Mouse (Mus musculus) brain, embryonic 14.5 days (tissue): ENCODE results near the gene Ing2. TPM values are rescaled to one million over a fixed set of nuclear protein-coding genes. Genes with fewer than 3 reads are reported as not detected.
A peak's percentile ranks its signal among the peaks of the same experiment; 100 is the strongest.

ENCODE experiments used
- DNase-seq: peaks from one replicate; pipeline ENCODE4 v3.0.0-alpha.2; 2011; ENCODE audit warnings: low read depth
- CTCF ChIP-seq: fragments of 200-500 bp; IDR thresholded peaks from 2 replicates; pipeline ENCODE4 v1.5.1; 2012; ENCODE audit warnings: inconsistent platforms, mild to moderate bottlenecking, moderate library complexity, borderline replicate concordance; ENCODE audit not compliant: insufficient read depth, insufficient read length; ENCODE audit errors: extremely low read depth
- POLR2A ChIP-seq: fragments of 200-500 bp; IDR thresholded peaks from 2 replicates; pipeline ENCODE4 v1.6.1; 2012; ENCODE audit warnings: mild to moderate bottlenecking, inconsistent platforms, borderline replicate concordance; ENCODE audit not compliant: poor library complexity, insufficient read depth, insufficient read length, severe bottlenecking; ENCODE audit errors: extremely low read depth
- polyA plus RNA-seq: library from polyadenylated mRNA; depleted of rRNA; stranded (reverse); fragments of >200 nt; gene quantifications from 2 replicates; pipeline ENCODE4 v1.2.3, GENCODE M21; 2012; rRNA removed

Ing2 gene
- 6.8 and 10.8 TPM in 2 replicates for polyA plus RNA-seq

GRCm38 (mm10) chr8:47674777-47675710 lies at the start of gene Ing2:
Ing2 (minus strand) TSS chr8:47675556.
- TF ChIP-seq POLR2A (peak; percentile 34), CTCF (no peak)
- DNase-seq, result peak; percentile 100

DNA sequence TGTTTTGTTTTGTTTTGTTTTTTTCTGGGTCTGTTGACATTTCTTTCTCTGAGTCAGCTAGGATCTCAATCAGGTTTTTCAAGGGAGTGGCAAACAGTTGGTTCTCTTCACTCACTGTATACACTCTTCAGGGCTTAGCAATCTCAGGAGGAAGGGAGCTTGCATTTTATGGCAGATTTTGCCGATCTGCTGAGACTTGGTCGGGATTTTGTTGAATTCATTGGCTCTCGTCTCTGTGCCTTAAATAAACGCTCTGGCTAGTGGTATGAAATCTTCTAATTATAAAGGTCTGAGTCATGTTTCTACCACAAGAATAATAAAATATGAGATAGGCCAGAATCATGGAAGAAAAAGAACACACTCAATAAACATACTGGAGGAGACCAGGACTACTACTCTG lies 46.3 kb upstream of the Ing2 start:
- TF ChIP-seq CTCF, result no peak
- TF ChIP-seq POLR2A, result no peak
- DNase-seq, result no peak

- TF ChIP-seq POLR2A (no peak), CTCF (no peak)
Observed at GRCm38 (mm10) chr8:47718641-47719040, 43.3 kb upstream of the Ing2 start.

GRCm38 (mm10) chr8:47713761-47714745 lies 38.7 kb upstream of the Ing2 start, which contains the start of gene Cdkn2aip:
Cdkn2aip (minus strand) TSS chr8:47713932.
- TF ChIP-seq POLR2A, result peak; percentile 96
- TF ChIP-seq CTCF, result no peak

More at GRCm38 (mm10) chr8:47718641-47719040, 43.3 kb upstream of the Ing2 start:
- DNase-seq, result peak; percentile 27

DNA sequence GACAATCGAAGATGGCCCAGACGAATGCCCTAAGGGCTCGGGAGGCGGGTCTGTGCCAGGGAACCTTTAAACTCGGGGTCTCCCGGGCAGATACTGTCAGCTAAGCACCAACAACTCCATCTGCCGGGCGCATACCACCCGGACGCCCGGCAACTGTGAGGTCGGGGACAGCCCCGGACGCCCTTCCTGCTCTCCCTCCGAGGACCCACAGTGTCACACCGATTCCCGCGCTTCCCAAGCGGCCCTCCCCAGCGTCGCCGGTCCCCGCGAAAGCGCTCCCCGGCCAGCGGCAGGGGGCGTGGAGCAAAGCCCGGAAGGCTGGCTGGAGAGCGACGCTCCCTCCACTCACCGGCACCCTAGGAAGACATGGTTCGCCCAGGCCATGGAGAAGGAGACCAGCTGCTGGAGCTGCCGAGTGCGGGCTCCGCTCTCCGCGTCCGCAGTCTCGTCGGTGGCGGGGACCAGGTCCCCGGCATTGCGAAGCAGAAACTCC lies 37.9 kb upstream of the Ing2 start:
- no peak for DNase-seq
- TF ChIP-seq CTCF (no peak), POLR2A (no peak)

More at GRCm38 (mm10) chr8:47713761-47714745, 38.7 kb upstream of the Ing2 start, which contains the start of gene Cdkn2aip:
- peak; percentile 98 for DNase-seq

GRCm38 (mm10) chr8:47708106-47708505 lies 32.8 kb upstream of the Ing2 start:
- no peak for DNase-seq
- TF ChIP-seq POLR2A (no peak), CTCF (no peak)

DNA sequence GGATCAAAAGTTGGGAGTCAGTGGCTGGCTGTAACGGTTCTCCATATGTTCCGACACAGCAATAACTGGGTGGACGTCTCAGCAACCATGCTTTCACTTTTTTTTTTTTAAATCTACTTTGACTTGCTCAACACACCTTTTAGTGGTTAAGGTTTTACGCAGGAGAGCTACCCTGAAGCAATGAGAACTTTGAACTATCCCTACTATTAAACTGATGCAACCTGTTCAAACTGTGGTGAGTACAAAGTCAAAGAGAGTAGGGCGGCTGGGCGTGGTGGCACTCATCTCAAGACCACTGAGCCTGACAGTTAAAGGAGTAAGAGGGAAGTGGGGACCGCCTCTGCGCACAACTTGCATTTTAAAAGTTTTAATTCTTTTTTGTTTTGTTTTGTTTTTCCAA lies 31.4 kb upstream of the Ing2 start:
- no peak for DNase-seq
- TF ChIP-seq CTCF (no peak), POLR2A (no peak)

- TF ChIP-seq CTCF, result no peak
- TF ChIP-seq POLR2A, result no peak
- DNase-seq, result no peak
Observed at GRCm38 (mm10) chr8:47702333-47702732, 27.0 kb upstream of the Ing2 start.

DNA sequence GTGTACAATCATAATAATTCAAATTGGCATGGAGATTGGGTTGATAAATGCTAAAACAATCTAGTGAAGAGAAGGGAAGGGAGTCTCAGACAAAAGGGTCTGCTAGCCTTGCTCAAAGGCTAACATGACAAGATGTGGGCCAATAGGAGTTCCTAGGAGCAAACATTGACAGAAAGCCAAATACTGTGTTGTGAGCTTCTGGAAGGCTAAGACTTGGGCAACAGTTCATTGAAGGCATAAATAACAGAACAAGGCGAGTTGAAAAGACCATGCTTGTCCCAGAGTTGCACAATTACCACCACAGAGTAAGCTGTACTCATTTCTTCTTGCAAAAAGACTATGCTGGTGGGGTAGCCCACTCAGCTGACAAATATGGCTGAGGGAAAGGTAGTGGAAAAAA lies 22.3 kb upstream of the Ing2 start:
- no peak for TF ChIP-seq POLR2A
- TF ChIP-seq CTCF, result no peak
- DNase-seq, result no peak

GRCm38 (mm10) chr8:47695431-47696105 lies 20.2 kb upstream of the Ing2 start:
- TF ChIP-seq POLR2A (no peak), CTCF (no peak)
- DNase-seq, result no peak

- DNase-seq, result peak; percentile 87
- no peak for TF ChIP-seq POLR2A
- peak; percentile 77; the same call in 1 of the 2 replicates for TF ChIP-seq CTCF
Observed at GRCm38 (mm10) chr8:47693119-47693518, 17.8 kb upstream of the Ing2 start.
